Mouse (Mus musculus) brain, embryonic 14.5 days (tissue): Measurements from ENCODE around the gene Il2.

Experiments used
- CTCF ChIP-seq: fragments of 200-500 bp; IDR thresholded peaks from 2 replicates; pipeline ENCODE4 v1.5.1; 2012; ENCODE audit warnings: inconsistent platforms, mild to moderate bottlenecking, moderate library complexity, borderline replicate concordance; ENCODE audit not compliant: insufficient read depth, insufficient read length; ENCODE audit errors: extremely low read depth
- POLR2A ChIP-seq: fragments of 200-500 bp; IDR thresholded peaks from 2 replicates; pipeline ENCODE4 v1.6.1; 2012; ENCODE audit warnings: mild to moderate bottlenecking, inconsistent platforms, borderline replicate concordance; ENCODE audit not compliant: poor library complexity, insufficient read depth, insufficient read length, severe bottlenecking; ENCODE audit errors: extremely low read depth

DNA sequence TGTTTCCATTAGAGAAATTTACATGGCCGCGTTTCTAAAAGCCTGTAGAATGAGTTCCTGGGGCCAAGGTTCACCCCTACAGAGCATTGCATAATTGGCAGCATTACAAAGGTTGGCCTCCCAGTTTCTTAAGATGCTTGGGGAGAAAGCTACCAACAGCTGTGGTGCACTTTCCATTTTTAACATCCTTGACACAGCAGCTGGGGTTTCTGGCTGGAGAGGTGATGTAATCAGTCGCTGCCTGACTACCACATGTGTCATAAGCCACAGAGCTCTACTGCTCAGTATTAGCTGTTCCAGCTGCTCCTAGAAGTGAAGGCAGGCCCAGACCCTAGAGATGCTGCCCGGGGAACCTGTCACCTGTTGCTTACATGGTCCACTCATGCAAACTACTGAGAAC is 2.5 kb upstream of the Il2 start:
- TF ChIP-seq CTCF (no peak), POLR2A (no peak)
